Mouse (Mus musculus): ENCODE data around the gene Stam2.

The Stam2 gene

DNA sequence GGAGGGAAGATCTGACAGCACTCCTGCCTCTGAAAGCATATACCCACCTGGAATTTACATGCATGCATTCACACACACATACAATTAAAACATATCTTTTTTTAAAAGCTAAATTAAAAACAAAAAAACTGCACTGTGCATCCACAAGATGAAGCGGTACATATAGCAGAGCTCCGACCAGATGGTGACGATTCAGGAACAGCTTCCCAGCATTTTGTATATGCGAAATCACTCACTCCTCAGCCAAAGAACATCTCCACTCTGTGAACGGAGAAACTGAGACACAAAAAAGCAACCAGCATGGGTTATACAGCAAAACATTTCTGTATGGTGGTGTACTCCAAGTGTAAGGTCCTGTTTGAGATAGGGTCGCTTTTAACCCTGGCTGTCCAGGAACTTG, 11.2 kb downstream of the Stam2 start:
- no peak for DNase-seq (ENCODE audit: extremely low read depth, low read depth)

DNA sequence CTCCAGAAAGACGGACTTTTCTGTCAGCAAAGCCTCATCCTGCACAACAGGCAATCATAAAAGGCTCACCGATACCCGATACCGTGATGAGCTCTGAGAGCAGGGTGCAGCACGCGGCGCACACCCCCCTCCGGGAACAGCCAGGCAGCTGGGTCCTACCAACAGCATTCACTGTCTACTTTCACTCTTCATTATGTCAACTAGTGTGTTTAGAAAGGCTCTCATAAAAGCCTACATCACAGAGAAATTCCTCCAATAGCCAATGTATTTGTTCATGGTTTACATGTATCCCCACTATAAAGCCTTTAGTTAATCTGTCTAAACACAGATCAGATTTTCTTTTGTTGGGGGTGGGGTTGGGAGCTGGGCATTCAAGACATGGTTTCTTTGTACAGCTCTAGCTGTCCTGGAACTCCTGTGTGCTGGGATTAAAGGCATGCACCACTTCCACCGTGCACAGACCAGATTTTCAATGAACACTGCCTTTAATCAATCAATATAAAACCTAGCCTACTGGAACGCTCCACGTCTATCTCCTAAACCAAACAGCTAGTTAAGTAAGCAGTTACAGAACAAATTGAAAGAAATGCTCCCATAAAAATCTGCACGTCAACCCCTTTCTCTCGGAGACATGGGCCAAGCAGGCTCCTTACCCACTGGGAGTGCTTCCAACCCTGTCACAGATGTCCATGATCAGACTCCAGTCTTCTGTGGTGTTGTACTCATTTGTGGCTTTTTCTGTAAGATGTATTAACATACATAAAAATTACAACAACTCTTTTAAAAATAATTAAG, 21.7 kb downstream of the Stam2 start:
- DNase-seq (ENCODE audit: extremely low read depth, low read depth), result no peak

DNA sequence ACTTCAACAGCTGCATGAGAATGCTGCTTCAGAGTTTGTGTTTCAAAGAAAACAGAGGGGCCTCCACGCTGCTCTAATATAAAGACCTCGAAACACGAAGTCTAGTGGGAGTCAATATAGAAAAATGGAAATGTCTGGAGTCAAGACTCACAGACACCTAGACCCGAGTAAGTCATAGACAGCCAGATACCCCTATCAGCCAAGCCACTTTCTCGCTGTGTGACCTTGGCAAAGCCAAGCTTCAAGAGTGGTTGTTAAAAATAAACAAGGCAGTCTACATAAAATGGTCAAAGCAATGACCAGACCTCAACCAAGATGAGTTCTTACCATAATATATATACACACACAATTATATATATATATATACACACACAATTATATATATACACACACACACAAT, 25.0 kb downstream of the Stam2 start:
- DNase-seq (ENCODE audit: extremely low read depth, low read depth), result no peak

DNA sequence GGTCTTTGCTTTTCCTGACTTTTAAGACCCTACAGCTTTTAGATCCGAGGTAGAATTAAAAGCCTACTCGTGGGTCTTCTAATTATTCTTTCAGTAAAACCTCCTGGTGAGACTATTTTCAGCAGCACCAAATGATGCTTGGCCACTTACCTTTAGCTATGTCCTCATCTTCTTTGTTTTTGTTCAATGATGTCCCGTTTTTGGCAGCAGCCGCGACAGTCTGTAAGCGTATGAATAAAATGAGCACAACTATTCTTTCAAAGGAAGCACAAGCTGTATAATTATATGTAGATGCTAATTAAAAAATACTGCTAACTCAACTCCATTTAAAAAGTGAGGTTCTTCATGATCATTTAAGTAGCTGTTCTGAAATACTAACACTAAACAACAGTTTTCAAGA, 26.5 kb downstream of the Stam2 start:
- DNase-seq (ENCODE audit: extremely low read depth, low read depth), result no peak

DNA sequence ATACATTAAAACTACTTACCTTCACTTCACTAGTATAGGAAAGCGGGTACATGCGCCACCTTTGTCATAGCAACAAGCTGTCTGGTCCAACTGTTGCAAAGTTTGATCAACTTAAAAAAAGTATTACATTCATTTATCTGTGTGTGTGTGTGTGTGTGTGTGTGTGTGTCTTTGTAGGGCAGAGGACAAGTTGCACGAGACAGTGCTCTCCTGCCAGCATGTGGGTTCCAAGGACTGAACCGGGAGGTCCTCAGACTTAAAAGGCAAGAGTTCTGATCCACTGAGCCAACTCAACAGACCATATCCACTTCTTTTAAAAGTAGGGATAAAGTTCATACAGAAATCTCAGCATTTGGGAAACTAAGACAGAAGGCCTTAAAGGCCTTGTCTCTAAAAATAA, 28.0 kb downstream of the Stam2 start:
- no peak for DNase-seq (ENCODE audit: extremely low read depth, low read depth)

DNA sequence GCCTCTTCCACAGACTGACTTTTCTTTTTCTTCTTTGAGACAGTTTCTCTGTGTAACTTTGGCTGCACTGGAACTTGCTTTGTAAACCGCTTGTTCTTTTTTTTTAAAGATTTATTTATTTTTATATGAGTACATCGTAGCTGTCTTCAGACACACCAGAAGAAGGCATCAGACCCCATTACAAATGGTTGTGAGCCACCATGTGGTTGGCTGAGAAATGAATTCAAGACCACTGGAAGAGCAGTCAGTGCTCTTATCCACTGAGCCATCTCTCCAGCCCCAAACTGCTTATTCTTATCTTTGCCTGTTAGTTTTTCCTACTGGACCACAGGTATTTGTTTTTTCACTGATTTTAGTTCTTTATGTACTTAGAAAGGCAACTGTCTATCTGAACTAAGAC, 31.3 kb downstream of the Stam2 start:
- DNase-seq (ENCODE audit: extremely low read depth, low read depth), result no peak

DNA sequence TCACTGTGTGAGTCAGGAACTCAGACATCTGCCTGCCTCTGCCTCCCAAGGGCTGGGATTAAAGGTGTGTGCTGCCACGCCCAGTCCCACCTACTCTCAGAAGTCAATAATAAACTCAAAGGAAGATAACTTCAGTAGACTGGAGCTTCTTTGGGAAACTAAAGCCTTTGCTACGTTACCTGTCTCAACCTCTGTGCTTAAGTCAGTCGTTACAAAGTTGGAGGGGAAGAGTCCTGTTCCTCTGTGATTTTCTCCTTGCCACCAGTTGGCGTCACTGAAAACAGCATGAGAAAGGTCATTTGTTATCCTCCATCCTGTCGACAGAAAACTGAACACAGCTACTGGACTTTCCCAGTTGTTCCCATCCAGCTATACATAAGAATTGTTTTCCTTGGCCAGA, 32.7 kb downstream of the Stam2 start:
- no peak for DNase-seq (ENCODE audit: extremely low read depth, low read depth)

DNA sequence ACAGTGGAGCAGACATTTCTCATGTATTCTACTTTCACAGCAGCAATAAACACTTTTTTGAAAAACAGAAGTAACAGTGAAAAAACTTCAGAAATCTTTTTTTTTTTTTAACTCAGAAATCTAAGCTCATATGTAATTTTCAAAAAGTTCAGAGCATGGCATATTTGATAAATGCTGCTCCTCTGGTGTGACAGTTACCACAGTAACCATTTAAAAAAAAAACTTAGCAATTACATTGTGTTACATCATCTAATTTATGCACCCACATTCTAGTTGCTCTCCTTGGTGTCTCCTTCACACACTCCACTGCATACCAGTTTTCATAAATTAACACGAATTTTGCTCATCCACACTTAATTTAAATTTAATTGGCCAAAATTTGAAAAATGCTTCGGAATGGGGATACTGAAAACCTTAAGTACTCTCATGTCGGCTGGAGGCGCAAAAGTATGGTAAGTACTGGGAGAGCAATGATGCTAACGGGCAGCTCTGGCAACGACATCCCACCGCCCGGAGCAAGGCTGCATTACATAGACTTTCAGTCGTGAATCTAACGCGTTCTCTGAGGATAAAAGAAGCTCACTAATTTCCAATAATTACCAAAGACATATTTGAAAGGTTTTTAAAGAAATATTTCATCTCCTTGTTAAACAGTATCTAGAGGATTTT, 40.6 kb downstream of the Stam2 start:
- no peak for DNase-seq (ENCODE audit: extremely low read depth, low read depth)

DNA sequence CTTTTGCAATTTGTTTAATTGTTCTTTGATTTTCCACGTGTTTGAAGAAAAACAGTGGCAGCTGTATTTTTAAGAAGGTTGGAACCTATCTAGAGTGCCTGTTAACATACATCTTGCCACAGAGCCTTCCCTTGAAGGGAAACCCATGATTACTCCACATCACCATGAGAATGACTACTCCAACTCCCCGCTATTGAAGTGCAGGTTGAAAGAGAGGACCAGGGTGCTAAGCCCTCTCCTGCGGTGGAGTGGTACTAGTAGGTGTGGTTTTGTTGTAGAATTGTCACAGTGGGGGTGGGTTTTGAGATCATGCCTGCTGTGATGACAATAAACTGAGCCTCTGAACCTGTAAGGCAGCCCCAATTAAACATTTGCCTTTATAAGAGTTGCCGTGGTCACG, 41.7 kb downstream of the Stam2 start:
- no peak for DNase-seq (ENCODE audit: extremely low read depth, low read depth)

DNA sequence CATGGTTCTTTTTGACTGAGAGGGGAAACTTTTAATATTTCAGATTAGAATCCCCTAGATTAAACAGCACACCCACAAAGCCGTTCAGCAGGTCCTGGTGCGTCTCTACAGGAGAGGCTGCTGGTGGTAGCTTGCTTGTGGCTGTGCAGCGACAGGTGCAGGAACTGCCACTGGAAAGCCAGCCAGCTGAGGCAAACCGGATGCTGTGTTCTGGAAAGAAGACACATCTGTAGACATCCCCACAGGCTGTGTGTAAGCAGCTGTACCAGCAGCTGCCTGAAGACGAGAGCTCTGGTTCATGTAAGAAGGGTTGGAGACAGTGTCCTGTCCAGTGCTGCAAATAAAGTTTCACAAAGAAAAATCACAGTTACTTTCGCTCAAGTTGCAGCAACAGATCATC, 47.5 kb downstream of the Stam2 start:
- DNase-seq (ENCODE audit: extremely low read depth, low read depth), result no peak

DNA sequence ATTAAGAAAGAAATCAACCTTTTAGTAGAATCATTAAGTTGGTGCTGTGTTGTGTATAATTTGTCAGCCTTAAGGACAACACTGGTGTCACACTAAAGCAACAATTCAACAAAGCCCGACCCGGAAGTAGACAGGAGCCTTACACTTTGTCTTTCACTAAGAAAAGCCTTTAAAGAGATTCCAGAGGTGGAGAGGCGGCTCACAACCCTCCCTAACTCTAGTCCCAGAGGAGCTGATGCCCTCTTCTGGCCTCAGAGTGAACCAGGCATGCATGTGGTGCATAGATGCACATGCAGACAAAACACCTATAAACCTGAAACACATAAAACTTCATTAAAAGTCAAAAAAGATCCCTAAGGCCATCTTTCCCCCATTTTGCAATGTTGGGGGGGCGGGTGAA, 50.3 kb downstream of the Stam2 start:
- DNase-seq (ENCODE audit: extremely low read depth, low read depth), result no peak

DNA sequence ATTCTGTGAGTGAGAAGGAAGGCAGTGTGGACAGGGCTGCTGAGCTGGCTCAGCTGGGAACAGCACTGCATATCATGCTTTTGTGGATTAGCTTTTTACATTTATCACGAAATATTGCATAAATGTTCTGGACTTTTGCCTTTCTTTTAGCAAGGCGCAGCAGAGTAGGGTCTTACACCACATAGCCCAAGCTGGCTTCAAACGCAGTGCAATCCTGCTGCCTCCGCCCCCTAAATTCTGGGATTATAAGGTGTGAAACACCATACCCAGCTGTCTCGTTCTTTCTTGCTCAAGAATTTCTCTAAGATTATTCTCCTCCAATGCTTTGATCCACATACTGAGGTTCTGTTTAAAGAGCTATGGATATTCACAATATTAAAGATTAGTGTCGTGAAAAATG, 55.5 kb downstream of the Stam2 start:
- DNase-seq (ENCODE audit: extremely low read depth, low read depth), result no peak

DNA sequence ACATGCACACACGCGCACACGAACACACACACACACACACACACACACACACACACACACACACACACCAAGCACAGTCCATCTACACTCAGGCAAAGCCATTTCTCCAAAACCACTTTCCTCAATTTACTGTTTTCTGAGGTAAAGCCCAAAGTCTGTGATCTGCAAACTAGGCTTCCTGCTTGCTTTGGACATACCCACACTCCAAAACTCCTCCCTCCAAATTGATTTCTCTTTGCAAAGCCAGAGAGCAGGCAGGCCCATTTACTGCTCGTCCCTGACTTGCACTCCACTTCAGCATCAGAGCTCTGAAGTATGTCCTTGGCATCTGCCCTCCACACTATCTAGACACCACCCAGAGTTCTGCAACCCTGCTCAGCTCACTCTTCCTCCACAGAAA, 64.5 kb downstream of the Stam2 start:
- DNase-seq (ENCODE audit: extremely low read depth, low read depth), result no peak

DNA sequence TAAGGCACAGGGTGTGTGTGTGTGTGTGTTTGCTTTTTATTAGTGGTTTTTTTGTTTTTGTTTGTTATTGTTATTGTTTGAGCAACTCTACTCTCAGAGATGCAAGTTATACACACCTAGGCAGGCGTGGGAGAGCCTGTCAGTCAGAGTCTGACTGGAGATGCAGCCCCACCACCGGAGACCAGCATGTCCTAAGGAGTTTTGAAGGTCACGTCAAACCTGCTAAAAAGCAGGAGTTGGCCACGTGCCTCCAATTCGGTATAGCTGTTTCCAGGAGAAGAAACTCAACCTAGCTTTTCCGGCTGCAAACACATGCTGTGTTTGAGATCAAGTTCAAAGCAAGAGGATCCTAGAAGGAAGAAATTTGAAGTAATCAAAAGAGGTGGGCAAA, 65.2 kb downstream of the Stam2 start:
- no peak for DNase-seq (ENCODE audit: extremely low read depth, low read depth)

DNA sequence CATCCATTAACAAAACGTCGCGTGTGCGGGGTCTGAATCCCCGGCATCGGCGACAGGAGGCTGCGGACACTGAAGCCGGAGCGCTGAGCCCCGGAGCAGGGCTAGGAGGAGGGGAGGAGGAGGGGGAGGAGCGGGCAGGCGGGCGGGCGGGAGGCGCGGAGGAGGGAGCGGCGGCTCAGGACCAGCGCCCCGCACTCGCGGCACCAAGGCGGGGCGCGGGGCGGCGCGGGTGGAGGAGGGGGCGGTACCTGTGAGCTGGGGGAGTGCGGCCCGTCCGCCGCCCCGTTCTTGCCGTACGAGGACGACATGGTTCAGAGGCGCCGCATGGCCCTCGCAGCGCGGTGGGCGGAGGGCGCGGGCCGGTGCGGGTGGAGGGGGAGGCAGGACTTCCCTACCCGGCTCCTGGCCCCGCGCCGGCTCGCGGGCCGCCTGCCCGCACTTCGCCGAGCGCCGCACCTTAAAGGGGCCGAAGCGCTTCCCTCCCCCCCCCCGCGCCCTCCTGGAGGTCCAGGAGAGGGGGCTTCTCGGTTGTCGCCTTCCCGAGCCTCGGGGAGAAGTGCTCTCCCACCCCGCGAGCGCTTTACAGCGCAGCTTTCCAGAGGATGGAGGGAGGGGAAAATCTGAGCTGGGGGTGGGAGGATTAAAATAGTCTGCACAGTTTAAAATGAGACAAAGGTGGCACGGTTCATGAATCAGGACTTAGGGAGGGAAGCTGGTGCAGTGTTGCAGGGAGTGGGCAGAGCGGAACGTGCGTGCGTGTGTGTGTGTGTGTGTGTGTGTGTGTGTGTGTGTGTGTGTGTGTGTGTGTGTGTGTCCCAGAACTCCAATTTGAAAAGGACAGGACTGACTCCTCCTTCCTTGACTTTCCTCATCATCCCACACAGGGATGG, 65.8 kb downstream of the Stam2 start, which contains the start of gene Cacnb4:
TSS of gene Cacnb4 (minus strand) at position 809 of the 890 bp plus-strand sequence.
- no peak for DNase-seq (ENCODE audit: extremely low read depth, low read depth)

DNA sequence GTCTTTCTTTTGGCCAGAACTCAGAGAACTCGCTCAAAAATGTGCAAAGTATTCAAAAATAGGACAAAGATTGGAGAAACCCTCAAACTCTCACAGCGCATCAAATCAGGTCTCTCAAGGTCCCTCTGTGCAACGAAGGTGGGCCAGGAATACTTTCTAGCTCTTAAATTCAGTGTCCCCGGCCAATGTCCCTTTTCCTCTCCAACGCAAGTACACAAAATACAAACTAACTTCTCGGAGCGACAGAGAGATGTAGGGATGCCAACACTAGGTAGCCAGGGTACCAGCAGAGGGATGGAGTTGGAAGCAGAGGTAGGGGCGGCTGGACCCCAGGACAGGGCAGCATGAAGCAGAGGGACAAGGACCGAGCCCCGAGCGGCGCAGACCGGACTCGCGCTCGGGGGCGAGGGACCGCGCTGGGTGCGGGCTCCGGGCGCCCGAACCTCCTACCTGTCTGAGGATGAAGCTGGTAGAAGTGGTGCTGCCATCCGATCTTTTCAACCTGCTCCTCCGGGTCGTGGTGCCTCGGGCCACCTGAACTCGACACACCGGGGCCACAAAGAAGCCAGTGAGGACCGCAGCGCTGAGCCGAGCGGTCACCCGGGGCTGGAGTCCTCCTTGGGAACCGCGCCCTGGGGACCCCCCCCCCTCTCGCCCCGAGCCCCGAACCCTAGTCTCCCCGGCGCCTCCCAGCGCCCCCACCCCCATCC, 66.6 kb downstream of the Stam2 start:
- no peak for DNase-seq (ENCODE audit: extremely low read depth, low read depth)

DNA sequence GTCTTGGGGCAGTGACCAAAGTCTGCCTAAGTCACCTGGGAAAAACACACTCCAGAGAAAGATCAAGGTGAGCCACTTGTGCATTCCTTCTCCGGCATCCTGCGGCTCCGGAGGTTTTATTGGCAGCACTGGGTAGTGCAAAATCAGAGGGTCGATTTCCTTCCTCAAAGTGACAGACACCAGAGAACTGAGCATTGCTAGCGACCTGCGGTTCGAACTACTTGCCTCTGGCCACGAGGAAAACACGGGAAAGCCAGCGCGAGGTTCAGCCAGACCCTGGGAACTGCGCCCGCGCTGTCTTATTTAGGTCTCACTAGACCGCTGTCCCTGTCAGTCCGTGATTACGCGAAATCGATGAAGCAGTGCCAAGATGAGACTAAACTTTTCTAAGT, 67.2 kb downstream of the Stam2 start:
- no peak for DNase-seq (ENCODE audit: extremely low read depth, low read depth)

DNA sequence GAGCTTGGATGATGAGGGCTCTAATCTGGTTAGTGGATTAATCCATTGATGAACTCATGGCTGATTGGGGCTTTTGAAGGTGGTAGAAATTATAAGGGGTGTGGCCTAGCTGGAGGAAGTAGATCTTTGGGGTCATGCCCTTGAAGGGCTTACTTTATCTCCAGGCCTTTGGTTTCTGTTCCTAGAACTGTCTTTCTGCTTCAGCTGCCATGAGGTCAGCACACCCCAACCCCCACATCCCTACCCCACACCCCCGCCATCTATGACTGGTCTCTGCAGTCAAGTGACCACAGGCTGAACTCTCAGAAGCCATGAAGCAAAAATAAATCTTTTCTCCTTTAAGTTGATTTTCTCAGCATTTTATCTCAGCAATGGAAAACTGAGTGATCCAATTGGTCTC, 68.9 kb downstream of the Stam2 start:
- DNase-seq (ENCODE audit: extremely low read depth, low read depth), result no peak

DNA sequence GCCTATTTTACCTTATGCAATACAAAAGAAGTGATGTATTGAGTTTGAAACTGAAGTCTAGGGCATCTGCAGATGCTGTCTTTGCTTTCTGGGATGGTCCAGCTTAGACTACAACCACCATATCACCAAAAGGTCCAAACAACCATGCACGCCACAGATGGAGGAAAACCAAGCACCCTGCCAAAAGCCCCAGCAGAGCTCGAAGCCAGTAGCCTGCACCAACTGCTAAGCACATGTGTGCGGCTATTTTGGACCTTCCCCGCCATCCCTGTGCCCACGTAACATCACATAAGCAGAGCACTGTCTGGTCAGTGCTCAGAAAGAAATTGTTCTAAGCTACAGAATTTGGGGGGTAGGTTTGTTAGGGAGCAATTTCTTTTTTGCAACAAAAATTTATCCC, 71.3 kb downstream of the Stam2 start:
- no peak for DNase-seq (ENCODE audit: extremely low read depth, low read depth)

DNA sequence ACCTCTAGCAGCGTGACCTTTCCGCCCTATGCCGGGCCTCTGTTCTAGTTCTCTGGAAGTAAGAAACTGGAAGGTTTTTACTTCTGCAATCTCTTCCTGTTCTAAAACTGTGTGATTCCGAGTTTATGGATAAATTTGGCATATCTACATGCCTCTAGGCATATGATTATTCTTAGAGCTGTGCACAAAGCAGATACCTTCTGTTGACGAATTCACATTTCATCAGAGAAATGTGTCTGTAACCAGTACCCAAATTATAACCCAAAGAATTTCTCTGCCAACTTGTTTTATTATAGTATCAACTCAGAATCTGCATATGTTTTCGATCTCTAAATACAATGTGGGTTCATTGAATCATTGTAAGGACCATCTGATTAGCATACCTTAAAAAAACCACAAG, 73.6 kb downstream of the Stam2 start:
- no peak for DNase-seq (ENCODE audit: extremely low read depth, low read depth)

DNA sequence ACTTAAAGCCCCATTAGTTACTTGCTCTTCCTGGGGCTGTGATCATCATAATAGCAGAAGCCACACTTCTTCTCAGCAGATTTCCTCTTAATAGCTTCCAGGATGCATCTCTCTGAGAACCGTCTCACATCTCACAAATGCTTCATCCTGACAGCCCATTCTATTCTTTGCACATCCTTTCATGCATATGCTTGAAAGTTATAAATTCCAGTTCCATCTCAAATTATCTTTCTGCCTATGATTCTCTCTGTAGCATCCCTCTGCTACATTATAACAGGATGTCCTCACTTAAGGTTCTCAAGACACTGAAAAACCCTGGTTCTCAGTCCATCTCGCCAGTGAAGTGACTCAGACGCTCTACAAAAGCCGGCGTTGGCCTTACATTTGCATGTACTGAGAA, 85.4 kb downstream of the Stam2 start:
- no peak for DNase-seq (ENCODE audit: extremely low read depth, low read depth)

DNA sequence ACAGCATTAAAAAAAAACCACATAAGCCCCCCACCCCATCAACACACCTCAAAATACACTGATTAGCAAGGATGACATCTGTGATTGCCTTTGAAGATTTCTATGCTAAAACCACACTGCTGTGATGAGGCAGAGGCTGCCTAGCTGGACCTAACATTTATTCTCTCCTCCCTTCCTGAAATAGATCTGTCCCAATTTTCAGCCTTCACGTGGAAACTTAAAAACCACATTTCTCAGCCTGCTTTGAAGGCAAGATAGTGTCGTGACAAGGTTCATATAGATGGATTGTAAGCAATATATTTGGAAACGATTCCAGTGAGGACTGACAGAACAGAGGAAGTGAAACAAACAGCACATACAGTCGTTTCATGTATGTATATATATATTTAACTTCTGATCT, 87.5 kb downstream of the Stam2 start:
- no peak for DNase-seq (ENCODE audit: extremely low read depth, low read depth)
